Mouse (Mus musculus) c-Kit-negative CD71-positive TER-119-positive erythroid progenitor cells, embryonic 14.5 days (primary cell): ENCODE measurements around the gene Myo10.

Experiments used
- DNase-seq: peaks from one replicate; pipeline ENCODE4 v3.0.0-alpha.2; 2013; ENCODE audit warnings: low read depth, low spot score

The Myo10 gene

GRCm38 (mm10) chr15:25762306-25762705, 140.0 kb downstream of the Myo10 start:
- DNase-seq = no peak

GRCm38 (mm10) chr15:25763106-25763505, 140.8 kb downstream of the Myo10 start:
- no peak for DNase-seq

GRCm38 (mm10) chr15:25764653-25765352, 142.5 kb downstream of the Myo10 start:
- no peak for DNase-seq

- no peak for DNase-seq
These were observed 145.5 kb downstream of the Myo10 start for GRCm38 (mm10) chr15:25767777-25768176.

GRCm38 (mm10) chr15:25769524-25770255, 147.4 kb downstream of the Myo10 start:
- DNase-seq = no peak

GRCm38 (mm10) chr15:25771782-25772181, 149.5 kb downstream of the Myo10 start:
- no peak for DNase-seq

- no peak for DNase-seq
These were observed 151.6 kb downstream of the Myo10 start for GRCm38 (mm10) chr15:25773711-25774513.

- DNase-seq = no peak
These were observed 156.6 kb downstream of the Myo10 start for GRCm38 (mm10) chr15:25778937-25779336.

- no peak for DNase-seq
These were observed 157.3 kb downstream of the Myo10 start for GRCm38 (mm10) chr15:25779522-25780191.

GRCm38 (mm10) chr15:25781053-25781452, 158.7 kb downstream of the Myo10 start:
- no peak for DNase-seq

- DNase-seq = no peak
These were observed 163.4 kb downstream of the Myo10 start for GRCm38 (mm10) chr15:25785456-25786390.

GRCm38 (mm10) chr15:25787406-25787805, 165.1 kb downstream of the Myo10 start:
- no peak for DNase-seq

GRCm38 (mm10) chr15:25787965-25788364, 165.6 kb downstream of the Myo10 start:
- no peak for DNase-seq

- no peak for DNase-seq
These were observed 166.2 kb downstream of the Myo10 start for GRCm38 (mm10) chr15:25788565-25788964.

GRCm38 (mm10) chr15:25789241-25789640, 166.9 kb downstream of the Myo10 start:
- DNase-seq = no peak

GRCm38 (mm10) chr15:25791660-25792353, 169.5 kb downstream of the Myo10 start:
- DNase-seq = no peak

GRCm38 (mm10) chr15:25794123-25794522, 171.8 kb downstream of the Myo10 start:
- DNase-seq = no peak

- no peak for DNase-seq
These were observed 173.2 kb downstream of the Myo10 start for GRCm38 (mm10) chr15:25795496-25795895.

GRCm38 (mm10) chr15:25796353-25796752, 174.0 kb downstream of the Myo10 start:
- no peak for DNase-seq

GRCm38 (mm10) chr15:25797179-25797578, 174.9 kb downstream of the Myo10 start:
- no peak for DNase-seq
